Mouse (Mus musculus) heart, embryonic 14.5 days (tissue): Measurements from ENCODE around the gene Clpp. TPM values are rescaled to one million over a fixed set of nuclear protein-coding genes. Genes with fewer than 3 reads are reported as not detected.

Source experiments
- ATAC-seq: fragments of 200-750 bp; cut with Nextera tagmentation; 2 replicates; pipeline ENCODE4 v1.8.0; 2017; ENCODE audit warnings: low read depth, moderate TSS enrichment; ENCODE audit not compliant: insufficient number of reproducible peaks, insufficient read depth, low FRiP score
- H3K27ac ChIP-seq, 2 experiments: fragments of 200-500 bp in 1 of 2; fragments of 300-500 bp in 1 of 2; sonication (generic) in 1 of 2; replicated peaks in 1 of 2; 2 replicates each; pipeline ENCODE4 v1.5.1; 2012 to 2014; ENCODE audit warnings: low read depth in 2 of 2, low read length in 2 of 2, control low read depth in 1 of 2, mild to moderate bottlenecking in 1 of 2, mixed read lengths in 1 of 2; ENCODE audit not compliant: control insufficient read depth in 1 of 2, insufficient read depth in 1 of 2
- H3K27me3 ChIP-seq: fragments of 300-500 bp; sonication (generic); 2 replicates; pipeline ENCODE4 v1.6.1; 2014; ENCODE audit warnings: mild to moderate bottlenecking, low read length, control low read depth; ENCODE audit not compliant: control insufficient read depth, insufficient read depth
- H3K36me3 ChIP-seq: fragments of 300-500 bp; sonication (generic); 2 replicates; pipeline ENCODE4 v1.6.1; 2014; ENCODE audit warnings: mild to moderate bottlenecking, control low read depth, low read length, mixed read lengths; ENCODE audit not compliant: control insufficient read depth, insufficient read depth
- H3K4me1 ChIP-seq, 2 experiments: fragments of 200-500 bp in 1 of 2; fragments of 300-500 bp in 1 of 2; sonication (generic) in 1 of 2; 2 replicates each; pipeline ENCODE4 v1.6.1; 2012 to 2014; ENCODE audit warnings: low read length in 2 of 2, control low read depth in 1 of 2, mixed read lengths in 1 of 2; ENCODE audit not compliant: control insufficient read depth in 2 of 2, insufficient read depth in 2 of 2
- H3K4me2 ChIP-seq: fragments of 300-500 bp; sonication (generic); 2 replicates; pipeline ENCODE4 v1.6.1; 2014; ENCODE audit warnings: mild to moderate bottlenecking, low read length
- H3K4me3 ChIP-seq, 2 experiments: fragments of 200-500 bp in 1 of 2; fragments of 300-500 bp in 1 of 2; sonication (generic) in 1 of 2; 2 replicates each; pipeline ENCODE4 v1.5.1; 2012 to 2014; ENCODE audit warnings: low read length in 2 of 2, mild to moderate bottlenecking in 2 of 2, control low read depth in 1 of 2, low read depth in 1 of 2, moderate library complexity in 1 of 2; ENCODE audit not compliant: control insufficient read depth in 1 of 2, insufficient read depth in 1 of 2
- H3K9ac ChIP-seq: fragments of 300-500 bp; sonication (generic); 2 replicates; pipeline ENCODE4 v1.6.1; 2014; ENCODE audit warnings: mild to moderate bottlenecking, low read length
- H3K9me3 ChIP-seq: fragments of 300-500 bp; sonication (generic); 2 replicates; pipeline ENCODE4 v1.6.1; 2016; ENCODE audit warnings: low read length, control low read depth; ENCODE audit not compliant: control insufficient read depth
- WGBS: fragments of 180-500 bp; shearing (Covaris S2); extraction: QIAGEN DNeasy Blood & Tissue Kit; methylation state at CpG from one replicate; pipeline ENCODE4 v1.1.7; 2014; 5-methylcytosine and 5-hydroxymethylcytosine counted together
- polyA plus RNA-seq: library from polyadenylated mRNA; unstranded; fragments of >200 nt; fragmentation: Nextera tagmentation; extraction: Ambion mirVana; gene quantifications from 2 replicates; pipeline ENCODE4 v1.2.1, GENCODE M21; 2014

Clpp gene
- polyA plus RNA-seq, 1 experiment from 2014 or later, result 128 TPM

DNA sequence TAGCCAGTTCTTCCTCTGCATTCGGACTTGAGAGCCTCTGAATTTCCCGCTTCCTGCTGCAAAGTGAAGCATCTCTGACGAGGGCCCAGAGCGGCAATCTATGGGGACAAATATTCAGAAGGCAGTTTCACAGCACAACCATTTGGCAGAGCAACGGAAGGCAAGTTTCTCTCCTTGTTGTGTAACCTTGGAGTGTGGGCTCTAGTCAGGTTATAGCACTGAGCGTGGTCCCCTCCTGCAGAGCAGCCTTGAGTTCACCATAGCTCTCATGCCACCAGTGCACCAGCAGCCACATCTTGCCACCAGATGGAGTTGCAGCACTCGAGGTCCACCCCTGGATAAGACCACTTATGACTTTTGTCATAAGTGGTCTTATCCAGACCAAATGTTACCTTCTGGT lies 1.7 kb upstream of the Clpp start:
- WGBS, result 79% methylated on average over 7 of the region's 7 CpGs
- no peaks in the 10 kb centered on the region for H3K27me3 ChIP-seq
- no peak for ATAC-seq
- H3K4me2 ChIP-seq, result no peak overlapping the region
- no peak overlapping the region for H3K9ac ChIP-seq
- no peak overlapping the region for H3K27ac ChIP-seq
- peaks cover 18% of the 10 kb centered on the region for H3K36me3 ChIP-seq
- no peaks in the 10 kb centered on the region for H3K9me3 ChIP-seq
- H3K4me1 ChIP-seq, result peaks cover 6% of the 10 kb centered on the region in 2 experiments; a peak in 3 of 4 replicates
- H3K4me3 ChIP-seq, result no peak overlapping the region

DNA sequence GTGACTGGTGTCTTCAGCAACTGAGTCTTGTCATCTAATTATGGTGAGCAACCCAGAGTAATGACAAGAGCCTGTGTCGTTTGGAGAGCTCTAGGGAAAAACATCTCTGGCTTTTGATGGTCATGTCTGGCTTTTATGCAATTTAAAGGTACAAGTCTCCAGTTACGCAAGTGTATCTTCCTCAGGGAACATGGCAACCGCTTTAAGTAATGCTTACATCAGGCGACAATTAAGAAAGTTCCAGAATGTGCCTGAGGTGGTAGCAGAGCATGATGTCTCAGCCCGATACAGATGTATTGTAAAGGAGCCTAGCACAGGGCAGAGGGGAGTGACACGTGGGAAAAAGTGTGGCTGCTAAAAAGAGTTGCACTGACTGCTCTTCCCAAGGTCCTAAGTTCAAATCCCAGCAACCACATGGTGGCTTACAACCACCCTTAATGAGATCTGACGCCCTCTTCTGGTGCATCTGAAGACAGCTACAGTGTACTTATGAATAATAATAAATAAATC lies 1.1 kb upstream of the Clpp start:
- H3K9ac ChIP-seq, result peak overlapping the region; percentile 92
- H3K4me1 ChIP-seq, result peaks cover 6% of the 10 kb centered on the region in 2 experiments; a peak in 3 of 4 replicates
- peak overlapping the region; percentile 93 for H3K4me2 ChIP-seq
- WGBS, result 73% methylated on average over 7 of the region's 7 CpGs
- no peaks in the 10 kb centered on the region for H3K27me3 ChIP-seq
- H3K4me3 ChIP-seq, result peak overlapping the region in 1 of 2 experiments; percentile 76; a peak in 2 of 4 replicates
- peaks cover 23% of the 10 kb centered on the region for H3K36me3 ChIP-seq
- no peak for ATAC-seq
- H3K27ac ChIP-seq, result no peak overlapping the region
- H3K9me3 ChIP-seq, result no peaks in the 10 kb centered on the region

DNA sequence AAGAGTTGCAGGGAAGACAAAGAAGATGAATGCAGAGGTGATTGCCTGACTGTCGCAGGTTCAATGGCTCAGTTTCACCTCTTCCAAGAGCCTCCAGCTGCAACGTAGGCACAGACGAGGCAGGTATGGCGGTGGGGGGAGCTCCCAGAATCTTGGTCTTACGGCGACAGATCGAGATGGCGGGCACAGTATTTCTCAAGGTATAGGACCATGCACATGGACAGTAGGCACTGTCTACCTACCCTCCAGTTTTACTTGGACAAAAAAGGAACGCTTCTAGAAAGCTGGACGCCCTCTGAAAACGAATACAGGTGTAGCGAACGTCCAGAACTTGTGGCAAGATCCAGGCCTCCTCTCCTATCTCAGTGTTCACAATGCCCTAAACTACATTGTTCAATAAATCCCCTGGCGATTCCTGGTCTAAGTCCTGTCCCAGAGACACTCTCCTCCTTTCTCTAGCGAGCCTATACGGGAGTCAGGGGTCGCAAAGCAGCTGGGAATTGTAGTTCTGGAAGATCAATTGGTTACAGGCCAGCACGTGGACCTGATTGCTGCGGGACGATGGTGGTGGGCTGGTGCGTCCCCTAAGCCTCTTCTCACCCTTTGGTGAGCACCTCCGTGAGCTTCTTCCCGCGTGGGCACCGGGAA lies 514 bp upstream of the Clpp start:
- Histone ChIP-seq H3K4me1 (peaks cover 6% of the 10 kb centered on the region in 2 experiments; a peak in 3 of 4 replicates), H3K36me3 (peaks cover 29% of the 10 kb centered on the region), H3K9ac (peak overlapping the region; percentile 92), H3K27ac (peak overlapping the region; percentile 73 to 75), H3K4me3 (peak overlapping the region; percentile 76 to 83), H3K27me3 (no peaks in the 10 kb centered on the region), H3K9me3 (no peaks in the 10 kb centered on the region), H3K4me2 (peak overlapping the region; percentile 93)
- WGBS, result 4% methylated on average over 25 of the region's 25 CpGs
- ATAC-seq, result peak; percentile 81

DNA sequence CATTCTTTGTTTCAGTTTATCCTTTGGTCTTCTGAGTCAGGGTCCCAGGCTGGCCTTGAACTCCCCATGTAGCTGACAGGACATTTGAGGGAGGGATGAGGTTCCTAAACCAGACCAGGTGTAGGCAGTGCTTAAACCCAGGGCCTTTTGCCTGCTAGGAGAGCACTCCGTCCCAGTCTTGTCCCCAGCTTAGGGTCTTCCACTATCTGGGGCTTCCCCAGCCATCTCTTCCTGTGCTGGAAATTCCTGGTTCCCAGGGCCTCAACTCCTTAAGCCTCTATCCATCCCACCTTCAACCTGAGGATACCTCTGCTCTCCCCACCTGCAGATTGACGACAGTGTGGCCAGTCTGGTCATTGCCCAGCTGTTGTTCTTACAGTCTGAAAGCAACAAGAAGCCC lies 861 bp downstream of the Clpp start:
- peak overlapping the region; percentile 76 to 83 for H3K4me3 ChIP-seq
- no peaks in the 10 kb centered on the region for H3K27me3 ChIP-seq
- no peak for ATAC-seq
- no peaks in the 10 kb centered on the region for H3K9me3 ChIP-seq
- peaks cover 43% of the 10 kb centered on the region for H3K36me3 ChIP-seq
- H3K27ac ChIP-seq, result no peak overlapping the region
- H3K9ac ChIP-seq, result peak overlapping the region; percentile 92
- peaks cover 6% of the 10 kb centered on the region in 2 experiments; a peak in 3 of 4 replicates for H3K4me1 ChIP-seq
- 75% methylated on average over 2 of the region's 2 CpGs for WGBS
- H3K4me2 ChIP-seq, result peak overlapping the region; percentile 93

DNA sequence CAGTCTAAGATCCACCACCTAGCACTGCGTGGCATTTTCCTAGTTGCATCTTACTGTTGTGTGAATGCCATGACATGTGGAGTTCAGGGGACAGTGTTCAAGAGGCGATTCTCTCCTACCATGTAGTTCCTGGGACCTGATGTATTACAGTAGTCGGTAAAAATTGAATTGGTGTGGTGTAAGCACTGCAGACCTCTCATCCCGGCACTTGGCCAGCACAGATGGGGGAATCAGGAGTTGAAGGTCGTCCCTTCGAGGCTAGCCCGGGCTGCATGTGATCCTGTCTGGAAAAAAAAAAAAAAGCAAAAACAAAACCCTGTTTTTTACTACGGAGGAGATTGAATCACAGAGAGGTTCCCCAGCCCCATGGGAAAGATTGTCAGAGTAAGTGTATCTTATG lies 4.9 kb downstream of the Clpp start:
- H3K36me3 ChIP-seq, result peaks cover 66% of the 10 kb centered on the region
- ATAC-seq, result no peak
- no peak overlapping the region for H3K27ac ChIP-seq
- no peak overlapping the region for H3K4me2 ChIP-seq
- 86% methylated on average over 8 of the region's 8 CpGs for WGBS
- H3K27me3 ChIP-seq, result no peaks in the 10 kb centered on the region
- H3K4me1 ChIP-seq, result peaks cover 13 to 15% of the 10 kb centered on the region in 2 experiments; a peak in 3 of 4 replicates
- no peak overlapping the region for H3K9ac ChIP-seq
- no peaks in the 10 kb centered on the region for H3K9me3 ChIP-seq
- H3K4me3 ChIP-seq, result no peak overlapping the region

DNA sequence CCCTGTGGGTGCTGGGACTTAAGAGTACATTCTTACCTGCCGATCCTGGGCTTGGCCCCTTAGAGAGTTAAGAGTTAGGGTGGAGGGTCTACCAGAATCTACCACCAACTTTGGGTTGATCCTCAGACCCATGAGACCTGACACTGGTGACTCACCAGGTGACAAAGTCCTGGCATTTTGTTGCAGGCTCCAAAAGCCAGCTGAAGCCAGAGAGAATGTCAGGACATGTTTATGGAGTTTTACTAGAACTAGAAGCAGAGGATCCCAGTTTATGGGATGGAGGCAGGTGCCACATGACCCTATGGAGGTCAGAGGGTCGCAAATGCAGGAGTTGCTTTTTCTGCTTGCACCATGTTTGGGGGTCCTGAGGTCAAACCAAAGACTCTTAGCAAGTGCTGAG lies 6.4 kb downstream of the Clpp start:
- no peak for ATAC-seq
- peak overlapping the region; percentile 63 for H3K4me2 ChIP-seq
- peaks cover 21 to 24% of the 10 kb centered on the region in 2 experiments for H3K4me1 ChIP-seq
- peaks cover 72% of the 10 kb centered on the region for H3K36me3 ChIP-seq
- H3K4me3 ChIP-seq, result peak overlapping the region in 1 of 2 experiments; percentile 77; a peak in 1 of 4 replicates
- no peaks in the 10 kb centered on the region for H3K27me3 ChIP-seq
- 70% methylated on average over 2 of the region's 2 CpGs for WGBS
- H3K9me3 ChIP-seq, result no peaks in the 10 kb centered on the region
- peak overlapping the region; percentile 10; the same call in 1 of the 2 replicates for H3K9ac ChIP-seq
- H3K27ac ChIP-seq, result peak overlapping the region; percentile 11 to 20; a peak in 1 of 4 replicates

DNA sequence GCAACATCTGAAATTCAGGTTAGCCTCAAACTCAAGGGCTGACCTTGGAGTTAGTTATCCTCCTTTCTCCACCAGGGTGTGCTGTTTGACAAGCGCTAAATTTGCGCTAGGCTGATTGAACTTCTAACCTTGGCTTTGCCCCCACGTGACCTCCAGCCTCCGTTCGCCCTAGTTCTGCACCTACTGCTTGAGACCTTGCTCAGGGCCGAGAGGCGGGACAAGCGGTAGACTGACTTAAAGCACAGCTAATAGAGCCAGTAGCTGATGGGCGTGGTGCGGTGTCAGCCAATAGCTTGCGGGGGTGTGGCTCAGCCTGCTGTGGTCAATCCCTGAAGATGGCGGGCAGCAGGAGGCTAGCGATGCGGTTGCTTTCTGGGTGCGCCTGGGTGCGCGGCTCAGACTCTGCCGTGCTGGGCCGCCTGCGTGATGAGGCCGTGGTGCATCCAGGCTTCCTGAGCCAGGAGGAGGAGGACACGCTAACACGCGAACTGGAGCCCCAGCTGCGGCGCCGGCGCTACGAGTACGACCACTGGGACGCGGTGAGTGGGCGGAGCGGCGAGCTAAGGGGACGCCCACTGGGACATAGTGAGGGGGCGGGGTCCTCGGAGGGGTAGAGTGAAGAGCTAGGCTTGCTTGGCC lies 7.0 kb downstream of the Clpp start, which contains the start of gene Alkbh7:
Gene Alkbh7, plus strand, starts transcription at position 311 of the 639 bp plus-strand sequence.
- Histone ChIP-seq H3K36me3 (peaks cover 68% of the 10 kb centered on the region), H3K27me3 (no peaks in the 10 kb centered on the region), H3K9me3 (no peaks in the 10 kb centered on the region), H3K27ac (peak within 1 kb of the TSS; percentile 61 to 72; a peak in 2 of 4 replicates), H3K4me3 (peak within 1 kb of the TSS; percentile 77 to 80), H3K4me1 (peaks cover 26 to 29% of the 10 kb centered on the region in 2 experiments), H3K4me2 (peak within 1 kb of the TSS; percentile 63), H3K9ac (peak within 1 kb of the TSS; percentile 72)
- under 1% methylated on average over 38 of the region's 38 CpGs for WGBS
- peak; percentile 99 for ATAC-seq
